Mouse (Mus musculus): ENCODE results near the gene Ptgs1. TPM values are rescaled to one million over a fixed set of nuclear protein-coding genes. Genes with fewer than 3 reads are reported as not detected.

Ptgs1 gene
- polyA plus RNA-seq, 1 experiment from 2014 or later = 116 TPM

- WGBS = 67% methylated on average over 6 of the region's 6 CpGs
- H3K9me3 ChIP-seq (ENCODE audit: low read length) = no peaks in the 10 kb centered on the region
- DNase-seq (ENCODE audit: low spot score) (no peak), ATAC-seq (peak; percentile 30)
- no peak for TF ChIP-seq CTCF (IDR thresholded peaks at IDR 0.05)
- no peak for TF ChIP-seq EP300 (IDR thresholded peaks at IDR 0.05)
- peaks cover 19% of the 10 kb centered on the region; the same call in 1 of the 2 replicates for H3K36me3 ChIP-seq (ENCODE audit: insufficient read depth, low read length)
- H3K4me2 ChIP-seq (replicated peaks; ENCODE audit: low read depth, low read length) = no peak overlapping the region
- no peaks in the 10 kb centered on the region for H3K27me3 ChIP-seq (replicated peaks; ENCODE audit: insufficient read depth, low read length)
- peak overlapping the region; percentile 20; the same call in 1 of the 2 replicates for H3K27ac ChIP-seq (ENCODE audit: low read length)
- no peak overlapping the region for H3K4me3 ChIP-seq (ENCODE audit: low read depth, low read length)
- peaks cover 32% of the 10 kb centered on the region for H3K4me1 ChIP-seq (ENCODE audit: insufficient read depth, low read depth, low read length)
- H3K9ac ChIP-seq (replicated peaks; ENCODE audit: low read depth) = no peak overlapping the region
These were observed 7.3 kb downstream of the Ptgs1 start for GRCm38 (mm10) chr2:36237557-36237956.

- Histone ChIP-seq H3K9me3 (ENCODE audit: low read length) (no peaks in the 10 kb centered on the region), H3K27me3 (replicated peaks; ENCODE audit: insufficient read depth, low read length) (no peaks in the 10 kb centered on the region), H3K4me2 (replicated peaks; ENCODE audit: low read depth, low read length) (no peak overlapping the region), H3K36me3 (ENCODE audit: insufficient read depth, low read length) (peaks cover 19% of the 10 kb centered on the region; the same call in 1 of the 2 replicates), H3K4me1 (ENCODE audit: insufficient read depth, low read depth, low read length) (peaks cover 32% of the 10 kb centered on the region), H3K27ac (ENCODE audit: low read length) (no peak overlapping the region), H3K9ac (replicated peaks; ENCODE audit: low read depth) (no peak overlapping the region), H3K4me3 (ENCODE audit: low read depth, low read length) (no peak overlapping the region)
- ATAC-seq (no peak), DNase-seq (ENCODE audit: low spot score) (no peak)
- 73% methylated on average over 3 of the region's 3 CpGs for WGBS
- TF ChIP-seq EP300 (IDR thresholded peaks at IDR 0.05) = no peak
- peak; percentile 47 for TF ChIP-seq CTCF (IDR thresholded peaks at IDR 0.05)
These were observed 8.2 kb downstream of the Ptgs1 start for GRCm38 (mm10) chr2:36238467-36238866.

- 86% methylated on average over 2 of the region's 2 CpGs for WGBS
These were observed 8.7 kb downstream of the Ptgs1 start for GRCm38 (mm10) chr2:36238951-36239350.

GRCm38 (mm10) chr2:36242514-36242913, 12.3 kb downstream of the Ptgs1 start:
- Histone ChIP-seq H3K4me1 (ENCODE audit: insufficient read depth, low read depth, low read length) (no peaks in the 10 kb centered on the region), H3K4me3 (ENCODE audit: low read depth, low read length) (no peak overlapping the region), H3K27me3 (replicated peaks; ENCODE audit: insufficient read depth, low read length) (no peaks in the 10 kb centered on the region), H3K36me3 (ENCODE audit: insufficient read depth, low read length) (peaks cover 42% of the 10 kb centered on the region; the same call in 1 of the 2 replicates), H3K4me2 (replicated peaks; ENCODE audit: low read depth, low read length) (no peak overlapping the region), H3K9me3 (ENCODE audit: low read length) (no peaks in the 10 kb centered on the region), H3K27ac (ENCODE audit: low read length) (no peak overlapping the region), H3K9ac (replicated peaks; ENCODE audit: low read depth) (no peak overlapping the region)
- no peak for ATAC-seq
- WGBS = 84% methylated on average over 13 of the region's 13 CpGs
- no peak for DNase-seq (ENCODE audit: low spot score)
- TF ChIP-seq EP300 (IDR thresholded peaks at IDR 0.05) = no peak

More at GRCm38 (mm10) chr2:36238951-36239350, 8.7 kb downstream of the Ptgs1 start:
- DNase-seq (ENCODE audit: low spot score) (no peak), ATAC-seq (no peak)
- Histone ChIP-seq H3K36me3 (ENCODE audit: insufficient read depth, low read length) (peaks cover 19% of the 10 kb centered on the region; the same call in 1 of the 2 replicates), H3K4me3 (ENCODE audit: low read depth, low read length) (no peak overlapping the region), H3K27me3 (replicated peaks; ENCODE audit: insufficient read depth, low read length) (no peaks in the 10 kb centered on the region), H3K9me3 (ENCODE audit: low read length) (no peaks in the 10 kb centered on the region), H3K27ac (ENCODE audit: low read length) (no peak overlapping the region), H3K4me2 (replicated peaks; ENCODE audit: low read depth, low read length) (no peak overlapping the region), H3K9ac (replicated peaks; ENCODE audit: low read depth) (no peak overlapping the region), H3K4me1 (ENCODE audit: insufficient read depth, low read depth, low read length) (peaks cover 29% of the 10 kb centered on the region)
- no peak for TF ChIP-seq CTCF (IDR thresholded peaks at IDR 0.05)
- no peak for TF ChIP-seq EP300 (IDR thresholded peaks at IDR 0.05)

- no peaks in the 10 kb centered on the region for H3K4me1 ChIP-seq (ENCODE audit: insufficient read depth, low read depth, low read length)
- peak overlapping the region; percentile 33; the same call in 1 of the 2 replicates for H3K27ac ChIP-seq (ENCODE audit: low read length)
- no peaks in the 10 kb centered on the region for H3K9me3 ChIP-seq (ENCODE audit: low read length)
- peaks cover 42% of the 10 kb centered on the region; the same call in 1 of the 2 replicates for H3K36me3 ChIP-seq (ENCODE audit: insufficient read depth, low read length)
- no peaks in the 10 kb centered on the region for H3K27me3 ChIP-seq (replicated peaks; ENCODE audit: insufficient read depth, low read length)
- DNase-seq (ENCODE audit: low spot score) = peak; percentile 19
- H3K4me3 ChIP-seq (ENCODE audit: low read depth, low read length) = no peak overlapping the region
- peak; percentile 15; the same call in 1 of the 2 replicates for ATAC-seq
- H3K9ac ChIP-seq (replicated peaks; ENCODE audit: low read depth) = no peak overlapping the region
- no peak overlapping the region for H3K4me2 ChIP-seq (replicated peaks; ENCODE audit: low read depth, low read length)
- 63% methylated on average over 9 of the region's 9 CpGs for WGBS
- TF ChIP-seq CTCF (IDR thresholded peaks at IDR 0.05) (no peak), EP300 (IDR thresholded peaks at IDR 0.05) (no peak)
These were observed 13.2 kb downstream of the Ptgs1 start for GRCm38 (mm10) chr2:36243296-36243891.

- DNase-seq (ENCODE audit: low spot score) (peak; percentile 64), ATAC-seq (peak; percentile 49)
- no peak overlapping the region for H3K4me3 ChIP-seq (ENCODE audit: low read depth, low read length)
These were observed 13.7 kb downstream of the Ptgs1 start for GRCm38 (mm10) chr2:36243892-36244309.

More at GRCm38 (mm10) chr2:36243892-36244309, 13.7 kb downstream of the Ptgs1 start:
- Histone ChIP-seq H3K9ac (replicated peaks; ENCODE audit: low read depth) (no peak overlapping the region), H3K9me3 (ENCODE audit: low read length) (no peaks in the 10 kb centered on the region), H3K27me3 (replicated peaks; ENCODE audit: insufficient read depth, low read length) (no peaks in the 10 kb centered on the region), H3K36me3 (ENCODE audit: insufficient read depth, low read length) (peaks cover 41% of the 10 kb centered on the region; the same call in 1 of the 2 replicates), H3K27ac (ENCODE audit: low read length) (peak overlapping the region; percentile 33; the same call in 1 of the 2 replicates), H3K4me2 (replicated peaks; ENCODE audit: low read depth, low read length) (no peak overlapping the region), H3K4me1 (ENCODE audit: insufficient read depth, low read depth, low read length) (no peaks in the 10 kb centered on the region)
- TF ChIP-seq EP300 (IDR thresholded peaks at IDR 0.05) (no peak), CTCF (IDR thresholded peaks at IDR 0.05) (no peak)
- 30% methylated on average over 5 of the region's 5 CpGs for WGBS
